Mouse (Mus musculus) activated CD4-positive, CD25-positive, alpha-beta regulatory T cell (primary cell): ENCODE results near the gene Tmc2. TPM values are rescaled to one million over a fixed set of nuclear protein-coding genes. Genes with fewer than 3 reads are reported as not detected.

Source experiments
- polyA plus RNA-seq, 2 experiments: library from polyadenylated mRNA; unstranded; fragments of 100-300 nt; shearing (Covaris generic); gene quantifications; one replicate each; pipeline ENCODE4 v1.2.1; 2017

Tmc2 gene
- polyA plus RNA-seq: under 1 TPM in 1 of 2 experiments, not detected in 1; 0.18 TPM

DNA sequence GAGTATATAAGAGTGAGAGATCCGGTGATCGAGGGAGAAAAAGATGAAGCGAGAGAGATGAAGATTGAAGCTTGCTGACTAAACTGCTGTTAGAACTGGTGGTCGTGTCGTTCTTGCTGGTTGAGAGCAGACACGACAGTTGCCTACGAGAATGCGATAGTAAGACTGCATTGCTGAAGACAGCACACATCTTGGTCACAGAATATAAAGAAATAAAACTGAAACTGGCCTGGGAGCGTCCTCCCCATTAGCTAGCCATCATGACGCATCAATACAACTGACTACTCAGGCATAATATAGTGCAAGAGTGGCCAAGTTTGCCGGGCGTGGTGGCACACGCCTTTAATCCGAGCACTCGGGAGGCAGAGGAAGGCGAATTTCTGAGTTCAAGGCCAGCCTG, at the start of gene Tmc2:
Tmc2 (plus strand) TSS at position 301 of the 400 bp plus-strand sequence.

DNA sequence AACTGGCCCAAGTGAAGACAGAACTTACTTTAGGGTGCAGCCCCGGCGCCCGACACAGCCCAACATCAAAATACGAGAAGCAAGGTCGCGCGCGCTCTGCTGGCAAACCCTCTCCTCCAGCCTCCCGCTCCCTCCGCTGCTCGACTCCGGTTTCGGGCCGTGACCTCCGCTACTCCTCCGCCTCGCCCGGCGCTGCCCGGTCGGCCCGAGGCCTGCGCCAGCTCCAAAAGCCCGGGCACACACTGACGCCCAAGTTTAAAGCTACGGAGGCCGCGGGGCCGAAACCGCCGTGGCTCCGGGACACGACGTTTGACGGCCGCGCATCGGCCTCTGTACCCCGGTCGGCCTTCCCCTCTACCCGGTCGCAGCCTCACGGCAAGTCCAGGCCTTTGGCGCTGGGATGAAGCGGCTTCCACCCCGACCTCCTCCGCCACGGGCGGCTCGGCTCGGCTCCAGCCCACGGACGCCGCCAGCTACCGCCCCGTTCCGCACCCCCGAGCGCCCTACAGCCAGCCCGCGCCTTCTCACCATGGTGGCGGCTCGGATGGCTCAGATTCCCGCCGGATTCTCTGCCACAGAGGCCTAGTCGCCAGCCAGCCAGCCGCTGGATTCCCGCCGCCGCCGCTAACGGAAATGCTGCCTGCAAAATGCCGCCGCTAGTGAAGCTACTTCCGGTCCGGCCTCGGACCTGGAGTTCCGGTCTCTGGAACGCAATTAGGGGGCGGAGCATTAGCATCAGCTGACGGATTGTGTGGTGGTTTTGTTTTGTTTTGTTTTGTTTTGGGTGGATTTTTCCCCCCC, 16.1 kb upstream of the Tmc2 start, which contains the start of gene Snrpb:
Snrpb (minus strand) TSS at position 698 of the 801 bp plus-strand sequence.

DNA sequence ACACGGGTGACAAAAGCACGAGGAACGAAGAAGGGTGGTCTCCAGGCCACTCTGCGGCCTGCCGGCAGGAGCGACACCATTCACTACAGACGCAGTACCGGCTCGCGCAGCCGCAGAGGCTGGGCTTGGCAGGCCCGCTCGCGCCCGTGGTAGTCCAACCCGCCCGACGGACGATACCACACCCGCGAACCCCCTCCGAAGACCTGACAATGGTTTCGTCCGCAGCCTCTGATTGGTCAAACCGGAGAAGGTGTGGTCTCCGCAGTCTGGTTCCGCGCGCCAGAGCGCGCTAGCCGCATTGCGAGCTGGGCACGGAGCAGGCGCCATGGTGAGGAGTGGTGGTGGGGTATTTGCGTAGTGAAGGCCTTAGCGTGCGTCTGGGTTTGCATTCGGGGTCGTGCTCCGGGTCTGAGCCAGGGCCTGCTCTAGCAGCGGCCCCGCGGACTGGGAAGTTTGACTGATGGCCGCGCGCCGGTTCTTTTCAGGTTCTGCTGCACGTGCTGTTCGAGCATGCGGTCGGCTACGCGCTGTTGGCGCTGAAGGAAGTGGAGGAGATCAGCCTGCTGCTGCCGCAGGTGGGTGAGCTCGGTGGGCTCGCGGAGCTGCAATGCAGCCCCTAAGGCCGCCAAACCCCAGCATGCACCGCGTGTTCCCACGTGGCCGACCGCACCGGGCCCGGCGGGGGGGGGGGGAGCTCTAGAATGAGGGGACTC, 79.3 kb downstream of the Tmc2 start, which contains the start of gene Nop56:
Nop56 (plus strand) TSS at position 282 of the 713 bp plus-strand sequence.

DNA sequence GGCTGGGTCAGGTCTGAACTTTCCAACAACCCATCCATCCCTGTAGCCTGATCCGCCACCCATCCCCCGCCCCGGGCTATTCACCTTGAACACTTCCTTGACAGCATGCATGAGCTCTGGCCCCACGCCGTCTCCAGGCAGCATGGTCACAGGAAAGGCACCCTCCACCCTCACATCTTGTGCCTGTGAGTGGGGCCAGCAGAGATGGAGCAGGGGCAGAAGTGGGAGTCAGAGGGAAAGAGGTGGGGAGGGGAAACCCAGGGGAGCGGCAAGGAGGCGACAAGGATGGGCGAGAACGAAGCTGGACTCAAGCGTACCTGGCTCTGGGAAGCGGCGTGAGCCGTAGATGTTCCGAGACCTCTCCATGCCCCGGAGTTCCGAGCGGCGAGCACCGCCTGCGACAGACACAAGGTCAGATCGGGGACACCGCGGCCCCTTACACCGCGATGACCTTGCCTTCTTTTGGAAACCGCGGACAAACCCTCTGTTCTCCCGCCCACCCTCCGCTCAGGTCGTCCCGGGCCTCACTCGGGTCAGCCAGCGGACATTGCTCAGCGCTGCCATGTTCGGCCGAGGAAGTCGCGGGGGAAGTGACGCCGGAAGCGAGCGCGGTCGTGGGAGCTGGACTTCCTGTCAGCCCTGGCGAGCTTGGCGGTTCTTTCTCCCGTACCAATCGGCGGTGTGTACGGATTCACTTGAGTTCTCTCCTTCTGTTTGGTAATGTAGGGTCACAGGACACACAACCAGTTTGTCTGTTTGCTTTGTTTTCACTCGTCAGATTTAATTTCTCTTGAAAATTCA, 89.1 kb downstream of the Tmc2 start, which contains the start of gene Idh3b:
Idh3b (minus strand) TSS at position 694 of the 801 bp plus-strand sequence.

DNA sequence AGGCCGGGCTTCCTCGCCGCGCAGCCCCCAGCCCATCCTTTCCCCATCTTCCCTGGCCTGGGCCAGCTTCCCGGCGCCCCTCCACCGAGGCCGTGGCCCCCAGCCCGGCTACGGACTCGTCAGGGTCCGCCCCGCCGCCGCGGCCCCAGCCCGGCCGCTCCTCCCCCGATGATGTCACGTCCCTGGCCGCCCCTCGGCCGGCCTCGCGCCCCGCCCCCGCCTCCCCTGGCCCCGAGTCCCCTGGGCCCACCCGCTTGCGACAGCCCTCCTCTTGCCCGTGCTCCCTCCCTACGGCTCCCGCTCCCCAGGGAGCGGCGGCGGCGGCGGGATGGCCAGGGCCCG, 99.9 kb downstream of the Tmc2 start, which contains the start of gene Ebf4:
Ebf4 (plus strand) TSS at position 234 of the 342 bp plus-strand sequence.

Other genes with a start within 250 kb of the Tmc2 start
- gene Tgm3, start 182.8 kb upstream of the Tmc2 start, polyA plus RNA-seq: not detected
- gene Tgm6, start 82.8 kb upstream of the Tmc2 start, polyA plus RNA-seq: under 1 TPM in 1 of 2 experiments, not detected in 1; 0.14 TPM
- gene Snrpb, start 15.8 kb upstream of the Tmc2 start, polyA plus RNA-seq: 100 to 1,000 TPM; 377 to 503 TPM
- gene Nop56, start 79.2 kb downstream of the Tmc2 start, polyA plus RNA-seq: 100 to 1,000 TPM; 161 to 317 TPM
- gene Idh3b, start 89.4 kb downstream of the Tmc2 start, polyA plus RNA-seq: 100 to 1,000 TPM; 173 TPM
- not detected for gene Ebf4, start 100.0 kb downstream of the Tmc2 start, polyA plus RNA-seq
- under 1 TPM; 0.27 to 0.35 TPM for gene Cpxm1, start 202.4 kb downstream of the Tmc2 start, polyA plus RNA-seq
- gene Gm28372, start 210.0 kb downstream of the Tmc2 start, polyA plus RNA-seq: under 1 TPM in 1 of 2 experiments, not detected in 1; 0.12 TPM
- gene 1700020A23Rik, start 210.1 kb downstream of the Tmc2 start, polyA plus RNA-seq: not detected
- gene Tmem239, start 211.3 kb downstream of the Tmc2 start, polyA plus RNA-seq: under 1 TPM in 1 of 2 experiments, not detected in 1; 0.29 TPM
- 100 to 1,000 TPM; 196 to 225 TPM for gene Vps16, start 229.1 kb downstream of the Tmc2 start, polyA plus RNA-seq
- gene Pced1a, start 229.5 kb downstream of the Tmc2 start, polyA plus RNA-seq: 10 to 100 TPM; 15.0 to 23.6 TPM